Mouse (Mus musculus) E14TG2a.4 (cell line): ENCODE measurements around the gene Exosc6.

Source experiments
- CTCF ChIP-seq: conservative IDR thresholded peaks from 2 replicates; pipeline ENCODE4 v1.5.1; 2014; ENCODE audit warnings: low read length
- NANOG ChIP-seq: IDR thresholded peaks from 2 replicates; pipeline ENCODE4 v1.6.1; 2014; ENCODE audit warnings: borderline replicate concordance, low read length, mixed read lengths

GRCm38 (mm10) chr8:111032916-111033315 lies 23.2 kb upstream of the Exosc6 start, which contains the start of gene Aars:
- TF ChIP-seq NANOG (no peak), CTCF (no peak)
